Mouse (Mus musculus) brain, adult 10 weeks (tissue): ENCODE measurements around the gene Syngap1. TPM values are rescaled to one million over a fixed set of nuclear protein-coding genes. Genes with fewer than 3 reads are reported as not detected.

Experiments used
- polyA plus RNA-seq: library from polyadenylated mRNA; stranded (reverse); fragments of 350-450 nt; fragmentation: Illumina TruSeq; extraction: RNeasy Lipid Tissue Mini Kit (QIAGEN cat#74804); gene quantifications from one replicate; pipeline ENCODE4 v1.2.3, GENCODE M21; 2015; ENCODE audit warnings: low read depth, low replicate concordance

Gene Syngap1
- polyA plus RNA-seq, result 128 TPM

GRCm38 (mm10) chr17:26941031-26941789 lies at the start of gene Syngap1:
Gene Syngap1, plus strand, starts transcription at chr17:26941253.

GRCm38 (mm10) chr17:26916711-26917482 lies 24.2 kb upstream of the Syngap1 start, which contains the start of gene Kifc5b:
Gene Kifc5b, plus strand, starts transcription at chr17:26917091.

GRCm38 (mm10) chr17:26932839-26933398 lies 8.1 kb upstream of the Syngap1 start, which contains the start of gene Phf1:
Gene Phf1, plus strand, starts transcription at chr17:26933052.

GRCm38 (mm10) chr17:26939178-26939972 lies 1.7 kb upstream of the Syngap1 start, which contains the start of gene Cuta:
Gene Cuta, minus strand, starts transcription at chr17:26939569.

GRCm38 (mm10) chr17:26972703-26973574 lies 31.9 kb downstream of the Syngap1 start, which contains the start of gene Zbtb9:
Gene Zbtb9, plus strand, starts transcription at chr17:26973167.

Other genes with a start within 250 kb of the Syngap1 start
- 21.3 TPM for gene Crebrf, start 225.6 kb upstream of the Syngap1 start, polyA plus RNA-seq
- 44.6 TPM for gene Bnip1, start 160.2 kb upstream of the Syngap1 start, polyA plus RNA-seq
- gene Nkx2-5, start 96.2 kb upstream of the Syngap1 start, polyA plus RNA-seq, result not detected
- 3.3 TPM for gene Kifc5b, start 24.2 kb upstream of the Syngap1 start, polyA plus RNA-seq
- gene Phf1, start 8.2 kb upstream of the Syngap1 start, polyA plus RNA-seq, result 39.3 TPM
- 127 TPM for gene Cuta, start 1.7 kb upstream of the Syngap1 start, polyA plus RNA-seq
- 14.4 TPM for gene Zbtb9, start 31.9 kb downstream of the Syngap1 start, polyA plus RNA-seq
- gene Bak1, start 87.8 kb downstream of the Syngap1 start, polyA plus RNA-seq, result 10.8 TPM
- 2.3 TPM for gene Itpr3, start 116.1 kb downstream of the Syngap1 start, polyA plus RNA-seq
- gene Uqcc2, start 192.7 kb downstream of the Syngap1 start, polyA plus RNA-seq, result 457 TPM
- 0.80 TPM for gene Ip6k3, start 226.5 kb downstream of the Syngap1 start, polyA plus RNA-seq